Mouse (Mus musculus) midbrain, embryonic 13.5 days (tissue): ENCODE data around the gene Ctsa. TPM values are rescaled to one million over a fixed set of nuclear protein-coding genes. Genes with fewer than 3 reads are reported as not detected.

Source experiments
- ATAC-seq: fragments of 200-750 bp; cut with Nextera tagmentation; 2 replicates; pipeline ENCODE4 v1.8.0; 2017; ENCODE audit warnings: mild to moderate bottlenecking, moderate TSS enrichment, moderate library complexity
- H3K27ac ChIP-seq: fragments of 300-500 bp; sonication (generic); 2 replicates; pipeline ENCODE4 v1.5.1; 2015; ENCODE audit warnings: inconsistent platforms, mild to moderate bottlenecking, moderate library complexity
- H3K27me3 ChIP-seq: fragments of 300-500 bp; sonication (generic); 2 replicates; pipeline ENCODE4 v1.6.1; 2015; ENCODE audit warnings: mild to moderate bottlenecking, inconsistent platforms
- H3K36me3 ChIP-seq: fragments of 300-500 bp; sonication (generic); 2 replicates; pipeline ENCODE4 v1.6.1; 2015; ENCODE audit warnings: mild to moderate bottlenecking, inconsistent platforms
- H3K4me1 ChIP-seq: fragments of 300-500 bp; sonication (generic); replicated peaks from 2 replicates; pipeline ENCODE4 v1.6.1; 2015; ENCODE audit warnings: inconsistent platforms
- H3K4me2 ChIP-seq: fragments of 300-500 bp; sonication (generic); replicated peaks from 2 replicates; pipeline ENCODE4 v1.6.1; 2015; ENCODE audit warnings: moderate library complexity, mild to moderate bottlenecking, inconsistent platforms
- H3K4me3 ChIP-seq: fragments of 300-500 bp; sonication (generic); replicated peaks from 2 replicates; pipeline ENCODE4 v1.5.1; 2015; ENCODE audit warnings: mild to moderate bottlenecking, inconsistent platforms
- H3K9ac ChIP-seq: fragments of 300-500 bp; sonication (generic); replicated peaks from 2 replicates; pipeline ENCODE4 v1.6.1; 2015; ENCODE audit warnings: mild to moderate bottlenecking, inconsistent platforms
- H3K9me3 ChIP-seq: fragments of 300-500 bp; sonication (generic); 2 replicates; pipeline ENCODE4 v1.6.1; 2016; ENCODE audit warnings: mild to moderate bottlenecking, inconsistent platforms
- WGBS: fragments of 180-500 bp; shearing (Covaris S2); methylation state at CpG from one replicate; pipeline ENCODE4 v1.1.7; 2015; 5-methylcytosine and 5-hydroxymethylcytosine counted together
- polyA plus RNA-seq: library from polyadenylated mRNA; unstranded; fragments of >200 nt; fragmentation: Nextera tagmentation; extraction: Ambion mirVana; gene quantifications from 2 replicates; pipeline ENCODE4 v1.2.1, GENCODE M21; 2015

Gene Ctsa
- polyA plus RNA-seq: 92.0 and 94.2 TPM in 2 replicates

- H3K27ac ChIP-seq: peak within 1 kb of the TSS; percentile 74
- peak within 1 kb of the TSS; percentile 70 for H3K4me3 ChIP-seq
- peak; percentile 69 for ATAC-seq
Measured at GRCm38 (mm10) chr2:164832748-164833301, at the start of gene Ctsa. Ctsa (plus strand) TSS chr2:164832873.

GRCm38 (mm10) chr2:164783926-164784581 lies 48.6 kb upstream of the Ctsa start:
- no peak for ATAC-seq
- no peaks in the 10 kb centered on the region for H3K9me3 ChIP-seq

More at GRCm38 (mm10) chr2:164832748-164833301, at the start of gene Ctsa:
- peaks cover 28% of the 10 kb centered on the region for H3K36me3 ChIP-seq
- H3K9ac ChIP-seq: peak within 1 kb of the TSS; percentile 83
- peaks cover 27% of the 10 kb centered on the region for H3K4me1 ChIP-seq
- no peaks in the 10 kb centered on the region for H3K27me3 ChIP-seq
- H3K4me2 ChIP-seq: peak within 1 kb of the TSS; percentile 99
- no peaks in the 10 kb centered on the region for H3K9me3 ChIP-seq
- 1% methylated on average over 35 of the region's 35 CpGs for WGBS

GRCm38 (mm10) chr2:164784869-164785420 lies 47.7 kb upstream of the Ctsa start:
- Histone ChIP-seq H3K9ac (peak overlapping the region; percentile 65), H3K4me1 (peaks cover 22% of the 10 kb centered on the region), H3K4me3 (peak overlapping the region; percentile 59), H3K36me3 (peaks cover 8% of the 10 kb centered on the region), H3K27me3 (peaks cover 12% of the 10 kb centered on the region; the same call in 1 of the 2 replicates), H3K4me2 (peak overlapping the region; percentile 64), H3K27ac (no peak overlapping the region), H3K9me3 (no peaks in the 10 kb centered on the region)
- ATAC-seq: no peak
- WGBS: 21% methylated on average over 7 of the region's 7 CpGs

More at GRCm38 (mm10) chr2:164783926-164784581, 48.6 kb upstream of the Ctsa start:
- no peak overlapping the region for H3K9ac ChIP-seq
- H3K36me3 ChIP-seq: peaks cover 3% of the 10 kb centered on the region; the same call in 1 of the 2 replicates
- H3K4me1 ChIP-seq: peaks cover 22% of the 10 kb centered on the region
- no peak overlapping the region for H3K27ac ChIP-seq
- no peak overlapping the region for H3K4me2 ChIP-seq
- H3K27me3 ChIP-seq: peaks cover 12% of the 10 kb centered on the region; the same call in 1 of the 2 replicates
- H3K4me3 ChIP-seq: no peak overlapping the region
- WGBS: 76% methylated on average over 7 of the region's 7 CpGs

- Histone ChIP-seq H3K4me3 (peak within 1 kb of the TSS; percentile 59), H3K36me3 (peaks cover 15% of the 10 kb centered on the region), H3K4me1 (peaks cover 22% of the 10 kb centered on the region), H3K27ac (peak within 1 kb of the TSS; percentile 35; the same call in 1 of the 2 replicates), H3K4me2 (peak within 1 kb of the TSS; percentile 64), H3K27me3 (peaks cover 12% of the 10 kb centered on the region; the same call in 1 of the 2 replicates), H3K9ac (peak within 1 kb of the TSS; percentile 65), H3K9me3 (no peaks in the 10 kb centered on the region)
- WGBS: under 1% methylated on average over 82 of the region's 89 CpGs
- peak; percentile 87 for ATAC-seq
Measured at GRCm38 (mm10) chr2:164785481-164786387, 46.9 kb upstream of the Ctsa start, which contains the start of gene Snx21. Snx21 (plus strand) TSS chr2:164785823.

- Histone ChIP-seq H3K4me3 (peak overlapping the region; percentile 59), H3K36me3 (peaks cover 22% of the 10 kb centered on the region), H3K27me3 (peaks cover 12% of the 10 kb centered on the region; the same call in 1 of the 2 replicates), H3K9ac (peak overlapping the region; percentile 65), H3K27ac (no peak overlapping the region), H3K4me1 (peaks cover 22% of the 10 kb centered on the region), H3K9me3 (no peaks in the 10 kb centered on the region), H3K4me2 (peak overlapping the region; percentile 64)
- peak; percentile 28; the same call in 1 of the 2 replicates for ATAC-seq
- WGBS: 14% methylated on average over 15 of the region's 15 CpGs
Measured at GRCm38 (mm10) chr2:164786388-164786885, 46.2 kb upstream of the Ctsa start.

- H3K9ac ChIP-seq: no peak overlapping the region
- H3K4me2 ChIP-seq: peak overlapping the region; percentile 64
- no peak for ATAC-seq
- 88% methylated on average over 3 of the region's 3 CpGs for WGBS
- no peak overlapping the region for H3K4me3 ChIP-seq
- H3K27me3 ChIP-seq: peaks cover 12% of the 10 kb centered on the region; the same call in 1 of the 2 replicates
- H3K36me3 ChIP-seq: peaks cover 28% of the 10 kb centered on the region
- no peaks in the 10 kb centered on the region for H3K9me3 ChIP-seq
- peaks cover 22% of the 10 kb centered on the region for H3K4me1 ChIP-seq
- H3K27ac ChIP-seq: no peak overlapping the region
Measured at GRCm38 (mm10) chr2:164787032-164787431, 45.6 kb upstream of the Ctsa start.

- no peak overlapping the region for H3K9ac ChIP-seq
- peaks cover 9% of the 10 kb centered on the region; the same call in 1 of the 2 replicates for H3K27me3 ChIP-seq
- H3K4me3 ChIP-seq: no peak overlapping the region
- no peaks in the 10 kb centered on the region for H3K9me3 ChIP-seq
- 85% methylated on average over 10 of the region's 10 CpGs for WGBS
- H3K27ac ChIP-seq: no peak overlapping the region
- H3K4me2 ChIP-seq: no peak overlapping the region
- peaks cover 22% of the 10 kb centered on the region for H3K4me1 ChIP-seq
- H3K36me3 ChIP-seq: peaks cover 35% of the 10 kb centered on the region
- no peak for ATAC-seq
Measured at GRCm38 (mm10) chr2:164787779-164788178, 44.9 kb upstream of the Ctsa start.

- no peak for ATAC-seq
- H3K27ac ChIP-seq: no peak overlapping the region
- H3K9ac ChIP-seq: no peak overlapping the region
- whole genome bisulfite sequencing: 82% methylated on average over 4 of the region's 4 CpGs
- peaks cover 41% of the 10 kb centered on the region for H3K36me3 ChIP-seq
- H3K9me3 ChIP-seq: no peaks in the 10 kb centered on the region
- H3K4me3 ChIP-seq: no peak overlapping the region
- peaks cover 6% of the 10 kb centered on the region; the same call in 1 of the 2 replicates for H3K27me3 ChIP-seq
- no peak overlapping the region for H3K4me2 ChIP-seq
- peaks cover 22% of the 10 kb centered on the region for H3K4me1 ChIP-seq
Measured at GRCm38 (mm10) chr2:164788411-164788810, 44.3 kb upstream of the Ctsa start.

GRCm38 (mm10) chr2:164790451-164790850 lies 42.2 kb upstream of the Ctsa start:
- Histone ChIP-seq H3K4me1 (peaks cover 14% of the 10 kb centered on the region), H3K36me3 (peaks cover 54% of the 10 kb centered on the region), H3K27me3 (no peaks in the 10 kb centered on the region), H3K9ac (no peak overlapping the region), H3K4me2 (no peak overlapping the region), H3K27ac (no peak overlapping the region), H3K4me3 (no peak overlapping the region), H3K9me3 (no peaks in the 10 kb centered on the region)
- no peak for ATAC-seq
- WGBS: 91% methylated on average over 4 of the region's 4 CpGs

- WGBS: 94% methylated on average over 18 of the region's 18 CpGs
Measured at GRCm38 (mm10) chr2:164791841-164792261, 40.8 kb upstream of the Ctsa start.

More at GRCm38 (mm10) chr2:164791841-164792261, 40.8 kb upstream of the Ctsa start:
- Histone ChIP-seq H3K4me1 (peaks cover 4% of the 10 kb centered on the region), H3K9me3 (no peaks in the 10 kb centered on the region), H3K27me3 (no peaks in the 10 kb centered on the region), H3K4me3 (no peak overlapping the region), H3K4me2 (no peak overlapping the region), H3K9ac (no peak overlapping the region), H3K36me3 (peaks cover 67% of the 10 kb centered on the region), H3K27ac (no peak overlapping the region)
- no peak for ATAC-seq
